Mouse (Mus musculus): ENCODE results near the gene Cd47. TPM values are rescaled to one million over a fixed set of nuclear protein-coding genes. Genes with fewer than 3 reads are reported as not detected.

The Cd47 gene
- total and polyA plus RNA-seq, 2 experiments, result 34.7 to 87.7 TPM

GRCm38 (mm10) chr16:49947049-49947448 lies 146.7 kb downstream of the Cd47 start:
- DNase-seq (ENCODE audit: extremely low read depth, low read depth, low spot score), result no peak

GRCm38 (mm10) chr16:49947610-49948009 lies 147.3 kb downstream of the Cd47 start:
- H3K4me1 ChIP-seq (ENCODE audit: control insufficient read depth, insufficient read depth, low read length), result peaks cover 2% of the 10 kb centered on the region; the same call in 1 of the 2 replicates
- H3K36me3 ChIP-seq (ENCODE audit: control insufficient read depth, insufficient read depth, low read length), result no peaks in the 10 kb centered on the region
- TF ChIP-seq POLR2A (IDR thresholded peaks at IDR 0.05; ENCODE audit: extremely low read depth, insufficient read depth, low read length) (no peak), CTCF (IDR thresholded peaks at IDR 0.05; ENCODE audit: low read depth, low read length) (no peak)
- no peak overlapping the region for H3K27ac ChIP-seq (replicated peaks; ENCODE audit: insufficient read depth, low read depth, low read length)
- no peaks in the 10 kb centered on the region for H3K27me3 ChIP-seq (ENCODE audit: control insufficient read depth, insufficient read depth, low read length)
- no peaks in the 10 kb centered on the region for H3K79me2 ChIP-seq (ENCODE audit: control insufficient read depth, insufficient read depth, low read length)
- no peak for DNase-seq (ENCODE audit: extremely low read depth, low read depth, low spot score)
- no peak overlapping the region for H3K4me3 ChIP-seq (ENCODE audit: insufficient read depth, low read depth, low read length)
- WGBS, result 79% methylated on average over 7 of the region's 7 CpGs
- H3K9ac ChIP-seq (ENCODE audit: low read depth, low read length), result no peak overlapping the region

More at GRCm38 (mm10) chr16:49947049-49947448, 146.7 kb downstream of the Cd47 start:
- Histone ChIP-seq H3K27ac (replicated peaks; ENCODE audit: insufficient read depth, low read depth, low read length) (no peak overlapping the region), H3K36me3 (ENCODE audit: control insufficient read depth, insufficient read depth, low read length) (no peaks in the 10 kb centered on the region), H3K4me3 (ENCODE audit: insufficient read depth, low read depth, low read length) (no peak overlapping the region), H3K4me1 (ENCODE audit: control insufficient read depth, insufficient read depth, low read length) (peaks cover 2% of the 10 kb centered on the region; the same call in 1 of the 2 replicates), H3K79me2 (ENCODE audit: control insufficient read depth, insufficient read depth, low read length) (no peaks in the 10 kb centered on the region), H3K27me3 (ENCODE audit: control insufficient read depth, insufficient read depth, low read length) (no peaks in the 10 kb centered on the region), H3K9ac (ENCODE audit: low read depth, low read length) (no peak overlapping the region)
- WGBS, result 50% methylated on average over 3 of the region's 3 CpGs
- TF ChIP-seq POLR2A (IDR thresholded peaks at IDR 0.05; ENCODE audit: extremely low read depth, insufficient read depth, low read length) (no peak), CTCF (IDR thresholded peaks at IDR 0.05; ENCODE audit: low read depth, low read length) (no peak; the same call in 1 of the 2 replicates)

DNA sequence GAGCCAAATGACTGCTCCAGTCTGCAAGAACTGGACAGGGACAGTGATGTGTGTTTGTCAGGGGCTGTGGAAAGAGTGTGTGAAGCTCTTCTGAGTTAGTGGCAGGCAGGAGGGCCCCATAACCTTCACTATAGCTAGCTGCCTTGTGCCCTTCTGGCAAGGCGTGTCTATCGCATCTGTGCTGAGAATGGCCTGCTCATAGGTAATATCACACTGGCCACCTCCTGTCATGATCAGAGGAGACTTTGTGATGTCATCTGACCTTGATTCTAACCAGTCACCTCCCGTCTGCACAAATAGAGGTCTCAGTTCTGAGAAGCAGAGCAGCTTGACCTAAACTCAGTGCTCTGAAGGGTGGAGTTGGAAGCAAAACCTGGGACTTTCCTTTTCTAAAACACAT lies 148.0 kb downstream of the Cd47 start:
- H3K4me1 ChIP-seq (ENCODE audit: control insufficient read depth, insufficient read depth, low read length), result peaks cover 2% of the 10 kb centered on the region; the same call in 1 of the 2 replicates
- WGBS, result 92% methylated on average over 3 of the region's 3 CpGs
- TF ChIP-seq CTCF (IDR thresholded peaks at IDR 0.05; ENCODE audit: low read depth, low read length), result no peak
- TF ChIP-seq POLR2A (IDR thresholded peaks at IDR 0.05; ENCODE audit: extremely low read depth, insufficient read depth, low read length), result no peak

GRCm38 (mm10) chr16:49949261-49949660 lies 148.9 kb downstream of the Cd47 start:
- no peaks in the 10 kb centered on the region for H3K79me2 ChIP-seq (ENCODE audit: control insufficient read depth, insufficient read depth, low read length)
- WGBS, result 83% methylated on average over 4 of the region's 4 CpGs

More for the DNA sequence above, 148.0 kb downstream of the Cd47 start:
- Histone ChIP-seq H3K36me3 (ENCODE audit: control insufficient read depth, insufficient read depth, low read length) (no peaks in the 10 kb centered on the region), H3K79me2 (ENCODE audit: control insufficient read depth, insufficient read depth, low read length) (no peaks in the 10 kb centered on the region), H3K27ac (replicated peaks; ENCODE audit: insufficient read depth, low read depth, low read length) (no peak overlapping the region), H3K9ac (ENCODE audit: low read depth, low read length) (no peak overlapping the region), H3K27me3 (ENCODE audit: control insufficient read depth, insufficient read depth, low read length) (no peaks in the 10 kb centered on the region), H3K4me3 (ENCODE audit: insufficient read depth, low read depth, low read length) (no peak overlapping the region)
- no peak for DNase-seq (ENCODE audit: extremely low read depth, low read depth, low spot score)

GRCm38 (mm10) chr16:49950340-49950739 lies 150.0 kb downstream of the Cd47 start:
- TF ChIP-seq CTCF (IDR thresholded peaks at IDR 0.05; ENCODE audit: low read depth, low read length) (no peak), POLR2A (IDR thresholded peaks at IDR 0.05; ENCODE audit: extremely low read depth, insufficient read depth, low read length) (no peak)
- no peaks in the 10 kb centered on the region for H3K27me3 ChIP-seq (ENCODE audit: control insufficient read depth, insufficient read depth, low read length)
- H3K27ac ChIP-seq (replicated peaks; ENCODE audit: insufficient read depth, low read depth, low read length), result no peak overlapping the region
- WGBS, result 91% methylated on average over 2 of the region's 2 CpGs
- H3K9ac ChIP-seq (ENCODE audit: low read depth, low read length), result no peak overlapping the region
- DNase-seq (ENCODE audit: extremely low read depth, low read depth, low spot score), result no peak
- no peak overlapping the region for H3K4me3 ChIP-seq (ENCODE audit: insufficient read depth, low read depth, low read length)
- H3K36me3 ChIP-seq (ENCODE audit: control insufficient read depth, insufficient read depth, low read length), result no peaks in the 10 kb centered on the region
- no peaks in the 10 kb centered on the region for H3K79me2 ChIP-seq (ENCODE audit: control insufficient read depth, insufficient read depth, low read length)
- peaks cover 2% of the 10 kb centered on the region; the same call in 1 of the 2 replicates for H3K4me1 ChIP-seq (ENCODE audit: control insufficient read depth, insufficient read depth, low read length)

More at GRCm38 (mm10) chr16:49949261-49949660, 148.9 kb downstream of the Cd47 start:
- H3K9ac ChIP-seq (ENCODE audit: low read depth, low read length), result no peak overlapping the region
- H3K4me3 ChIP-seq (ENCODE audit: insufficient read depth, low read depth, low read length), result no peak overlapping the region
- no peaks in the 10 kb centered on the region for H3K36me3 ChIP-seq (ENCODE audit: control insufficient read depth, insufficient read depth, low read length)
- H3K27ac ChIP-seq (replicated peaks; ENCODE audit: insufficient read depth, low read depth, low read length), result no peak overlapping the region
- no peak for DNase-seq (ENCODE audit: extremely low read depth, low read depth, low spot score)
- TF ChIP-seq CTCF (IDR thresholded peaks at IDR 0.05; ENCODE audit: low read depth, low read length), result no peak
- no peak for TF ChIP-seq POLR2A (IDR thresholded peaks at IDR 0.05; ENCODE audit: extremely low read depth, insufficient read depth, low read length)
- H3K4me1 ChIP-seq (ENCODE audit: control insufficient read depth, insufficient read depth, low read length), result peaks cover 2% of the 10 kb centered on the region; the same call in 1 of the 2 replicates
- H3K27me3 ChIP-seq (ENCODE audit: control insufficient read depth, insufficient read depth, low read length), result no peaks in the 10 kb centered on the region

DNA sequence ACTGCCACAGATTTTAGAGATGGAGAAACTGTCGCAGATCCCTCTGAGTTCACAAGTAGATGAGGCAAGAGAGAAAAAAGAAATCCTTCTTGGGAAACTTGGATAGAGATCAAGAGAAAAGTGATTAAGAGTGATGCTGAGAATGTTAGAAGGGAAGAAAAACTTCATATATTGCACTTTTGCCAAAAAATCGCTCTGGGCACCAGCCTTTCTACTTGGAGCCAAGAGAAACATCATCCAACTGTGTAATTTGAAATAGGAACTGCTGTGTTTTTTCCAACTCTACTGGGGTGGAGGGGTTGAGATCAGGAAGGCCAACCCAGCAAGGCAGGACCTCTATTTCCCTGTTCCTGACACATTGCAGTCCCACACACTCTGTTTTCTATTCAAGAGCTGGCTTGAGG lies 151.0 kb downstream of the Cd47 start:
- no peaks in the 10 kb centered on the region for H3K27me3 ChIP-seq (ENCODE audit: control insufficient read depth, insufficient read depth, low read length)
- no peaks in the 10 kb centered on the region for H3K79me2 ChIP-seq (ENCODE audit: control insufficient read depth, insufficient read depth, low read length)
- DNase-seq (ENCODE audit: extremely low read depth, low read depth, low spot score), result no peak
- no peak overlapping the region for H3K9ac ChIP-seq (ENCODE audit: low read depth, low read length)
- peaks cover 2% of the 10 kb centered on the region; the same call in 1 of the 2 replicates for H3K4me1 ChIP-seq (ENCODE audit: control insufficient read depth, insufficient read depth, low read length)
- H3K36me3 ChIP-seq (ENCODE audit: control insufficient read depth, insufficient read depth, low read length), result no peaks in the 10 kb centered on the region
- WGBS, result 78% methylated on average over 2 of the region's 2 CpGs
- no peak overlapping the region for H3K4me3 ChIP-seq (ENCODE audit: insufficient read depth, low read depth, low read length)
- no peak overlapping the region for H3K27ac ChIP-seq (replicated peaks; ENCODE audit: insufficient read depth, low read depth, low read length)
- TF ChIP-seq POLR2A (IDR thresholded peaks at IDR 0.05; ENCODE audit: extremely low read depth, insufficient read depth, low read length) (no peak), CTCF (IDR thresholded peaks at IDR 0.05; ENCODE audit: low read depth, low read length) (no peak)

Measured in liver, adult 2 months (tissue).